Mouse (Mus musculus): Measurements from ENCODE around the gene Batf. TPM values are rescaled to one million over a fixed set of nuclear protein-coding genes. Genes with fewer than 3 reads are reported as not detected.

The Batf gene
- total RNA-seq, 2 experiments from 2014 or later: not detected

- DNase-seq: no peak
- intact Hi-C loops (cut with DNase I): no loop called here
Observed at GRCm38 (mm10) chr12:85714126-85714525, 27.7 kb downstream of the Batf start.

- no peak for DNase-seq
- intact Hi-C loops (cut with DNase I): loop anchor here (10.0 kb wide), 1 partner anchor 221 kb away; no protein-coding TSS in a partner anchor
Observed at GRCm38 (mm10) chr12:85725306-85725705, 38.8 kb downstream of the Batf start.

GRCm38 (mm10) chr12:85726729-85727397 lies 40.4 kb downstream of the Batf start:
- DNase-seq: no peak
- intact Hi-C loops (cut with DNase I): loop anchor here (10.0 kb wide), 1 partner anchor 222 kb away; no protein-coding TSS in a partner anchor

GRCm38 (mm10) chr12:85728181-85728580 lies 41.7 kb downstream of the Batf start:
- no peak for DNase-seq
- intact Hi-C loops (cut with DNase I): loop anchor here (10.0 kb wide), 1 partner anchor 223 kb away; no protein-coding TSS in a partner anchor

- intact Hi-C loops (cut with DNase I): loop anchor here (10.0 kb wide), 1 partner anchor 224 kb away; no protein-coding TSS in a partner anchor
- DNase-seq: peak; percentile 43 to 56
Observed at GRCm38 (mm10) chr12:85729022-85729944, 42.8 kb downstream of the Batf start.

- no peak for DNase-seq
- intact Hi-C loops (cut with DNase I): loop anchor here (10.0 kb wide), 1 partner anchor 225 kb away; no protein-coding TSS in a partner anchor
Observed at GRCm38 (mm10) chr12:85729945-85730290, 43.4 kb downstream of the Batf start.

GRCm38 (mm10) chr12:85736203-85736602 lies 49.7 kb downstream of the Batf start:
- no peak for DNase-seq
- intact Hi-C loops (cut with DNase I): no loop called here

GRCm38 (mm10) chr12:85736960-85737359 lies 50.5 kb downstream of the Batf start:
- intact Hi-C loops (cut with DNase I): no loop called here
- no peak for DNase-seq

GRCm38 (mm10) chr12:85745827-85746695 lies 59.6 kb downstream of the Batf start, which contains the start of gene Flvcr2:
Flvcr2 (plus strand) TSS chr12:85746539.
- peak; percentile 68 to 74 for DNase-seq
- intact Hi-C loops (cut with DNase I): loop anchor here (2.0 kb wide), 1 partner anchor 73 kb away; no protein-coding TSS in a partner anchor

GRCm38 (mm10) chr12:85746696-85747219 lies 60.3 kb downstream of the Batf start:
- intact Hi-C loops (cut with DNase I): loop anchor here (2.0 kb wide), 1 partner anchor 72 kb away; no protein-coding TSS in a partner anchor
- no peak for DNase-seq

GRCm38 (mm10) chr12:85747343-85747742 lies 60.9 kb downstream of the Batf start:
- intact Hi-C loops (cut with DNase I): loop anchor here (2.0 kb wide), 1 partner anchor 71 kb away; no protein-coding TSS in a partner anchor
- no peak for DNase-seq

GRCm38 (mm10) chr12:85749861-85750260 lies 63.4 kb downstream of the Batf start:
- no peak for DNase-seq
- intact Hi-C loops (cut with DNase I): no loop called here

GRCm38 (mm10) chr12:85752116-85752515 lies 65.6 kb downstream of the Batf start:
- intact Hi-C loops (cut with DNase I): no loop called here
- DNase-seq: no peak

- DNase-seq: no peak
- intact Hi-C loops (cut with DNase I): no loop called here
Observed at GRCm38 (mm10) chr12:85753223-85753622, 66.8 kb downstream of the Batf start.

- DNase-seq: no peak
- intact Hi-C loops (cut with DNase I): no loop called here
Observed at GRCm38 (mm10) chr12:85754611-85755265, 68.3 kb downstream of the Batf start.

GRCm38 (mm10) chr12:85756455-85756854 lies 70.0 kb downstream of the Batf start:
- DNase-seq: no peak
- intact Hi-C loops (cut with DNase I): no loop called here

GRCm38 (mm10) chr12:85757074-85757473 lies 70.6 kb downstream of the Batf start:
- intact Hi-C loops (cut with DNase I): no loop called here
- DNase-seq: no peak
